Mouse (Mus musculus): ENCODE data around the gene Krt77.

Gene Krt77

DNA sequence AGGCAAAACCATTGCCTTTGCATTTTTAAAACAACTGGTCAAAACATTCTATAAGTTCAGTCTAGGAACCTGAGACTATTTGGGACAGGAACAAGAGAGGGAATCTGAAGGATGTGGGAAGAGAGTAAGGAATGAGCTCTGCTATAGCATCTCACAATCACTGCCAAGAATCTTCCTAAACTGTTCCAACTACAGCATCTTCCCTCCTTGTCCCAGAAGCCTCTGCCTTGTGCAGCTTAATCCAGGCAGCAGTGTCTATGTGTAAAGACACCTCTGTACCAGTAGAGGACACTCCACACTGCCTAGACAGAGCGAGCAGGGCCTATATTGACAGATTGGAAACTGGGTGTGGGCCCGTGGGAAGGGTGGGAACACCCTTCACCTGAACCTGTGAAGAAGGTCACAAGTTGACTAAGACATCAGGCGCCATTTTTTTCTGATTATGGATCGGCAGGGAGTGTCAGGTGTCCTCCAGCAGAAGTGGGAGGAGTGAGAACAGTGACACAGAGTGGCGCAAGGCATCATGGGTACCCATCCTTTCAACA lies 34.6 kb downstream of the Krt77 start:
- no peak for DNase-seq (ENCODE audit: low read depth, low spot score)

DNA sequence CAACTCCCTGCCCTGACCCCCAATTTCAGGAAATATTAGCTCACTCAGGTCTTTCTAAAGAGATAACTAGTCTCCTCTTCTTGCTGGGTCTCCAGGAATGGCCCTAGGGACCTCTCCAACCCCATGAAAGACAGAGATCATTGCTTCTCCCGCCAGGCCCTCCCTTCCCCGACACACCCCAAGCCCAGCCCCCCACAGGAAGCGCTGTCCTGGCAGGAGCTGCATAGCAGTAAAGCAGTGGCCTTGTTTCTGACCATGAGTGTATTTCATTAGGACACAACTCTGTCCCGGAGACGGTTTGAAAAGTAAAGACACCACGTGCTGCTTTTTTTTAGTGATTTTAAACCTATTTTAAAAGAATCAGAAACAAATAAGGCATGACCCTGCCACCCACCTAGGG lies 36.4 kb downstream of the Krt77 start:
- DNase-seq (ENCODE audit: low read depth, low spot score), result no peak

GRCm38 (mm10) chr15:101829441-101829840 lies 40.1 kb downstream of the Krt77 start:
- DNase-seq (ENCODE audit: low read depth, low spot score), result no peak

DNA sequence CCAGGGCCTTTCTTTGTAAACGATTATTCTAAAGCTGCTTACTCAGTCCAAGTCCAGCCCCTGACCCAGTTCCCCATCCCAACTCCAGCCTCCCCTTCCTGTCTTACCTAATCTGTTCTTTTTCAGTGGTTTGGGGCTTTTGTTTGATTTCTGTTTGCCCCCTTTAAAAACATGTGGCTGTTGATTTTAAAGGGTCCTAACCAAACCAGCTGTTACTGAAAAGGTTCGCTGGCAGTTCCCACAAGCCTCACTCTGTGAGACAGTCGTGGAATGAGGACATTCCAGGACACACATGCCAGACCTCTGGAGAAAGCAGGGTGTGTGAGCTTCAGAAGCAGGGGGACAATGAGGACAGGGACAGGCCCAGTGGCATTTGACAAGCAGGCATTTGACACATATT lies 47.7 kb downstream of the Krt77 start:
- no peak for DNase-seq (ENCODE audit: low read depth, low spot score)

DNA sequence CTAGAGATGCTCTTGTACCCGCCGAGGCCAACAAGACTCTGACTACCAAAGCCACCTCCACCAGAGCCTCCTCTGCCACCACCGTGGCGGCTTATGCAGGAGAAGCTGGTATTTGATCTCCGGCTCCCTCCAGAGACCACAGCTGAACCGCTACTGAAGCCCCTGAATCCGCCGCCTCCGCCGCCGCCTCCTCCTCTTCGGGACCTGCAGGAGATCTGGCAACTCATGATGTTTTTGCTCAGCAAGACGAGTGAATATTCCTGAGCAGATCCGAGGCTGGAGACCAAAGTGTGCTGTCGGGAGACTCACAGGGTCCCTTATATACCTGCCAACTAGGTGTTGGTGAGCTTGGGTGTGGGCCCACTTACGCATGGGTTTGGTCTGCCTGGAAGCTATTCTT lies 51.6 kb downstream of the Krt77 start, which contains the start of gene Krt2:
Gene Krt2, minus strand, starts transcription at position 295 of the 400 bp plus-strand sequence.
- DNase-seq (ENCODE audit: low read depth, low spot score), result no peak

All from c-Kit-negative CD71-positive TER-119-positive erythroid progenitor cells, embryonic 14.5 days (primary cell).